Mouse (Mus musculus) spleen, postnatal 36 days (tissue): Measurements from ENCODE around the gene Tmprss2.
A peak's percentile ranks its signal among the peaks of the same experiment; 100 is the strongest.

Source experiments
- DNase-seq, 2 experiments: peaks; one replicate each; pipeline ENCODE4 v3.0.0; 2022; ENCODE audit warnings: low spot score in 2 of 2, mixed read lengths in 1 of 2

The Tmprss2 gene

GRCm38 (mm10) chr16:97610939-97611338 is at the start of gene Tmprss2:
Tmprss2 (minus strand) TSS chr16:97611195.
- DNase-seq, result no peak

- DNase-seq, result no peak
Observed at GRCm38 (mm10) chr16:97659225-97659658, 48.2 kb upstream of the Tmprss2 start.

GRCm38 (mm10) chr16:97658481-97658880 is 47.5 kb upstream of the Tmprss2 start:
- DNase-seq, result no peak

- DNase-seq, result no peak
Observed at GRCm38 (mm10) chr16:97655800-97656199, 44.8 kb upstream of the Tmprss2 start.

GRCm38 (mm10) chr16:97649522-97650188 is 38.7 kb upstream of the Tmprss2 start:
- no peak for DNase-seq

- DNase-seq, result no peak
Observed at GRCm38 (mm10) chr16:97644681-97645080, 33.7 kb upstream of the Tmprss2 start.

GRCm38 (mm10) chr16:97639630-97640029 is 28.6 kb upstream of the Tmprss2 start:
- DNase-seq, result no peak

- DNase-seq, result no peak
Observed at GRCm38 (mm10) chr16:97632880-97633484, 22.0 kb upstream of the Tmprss2 start.

- DNase-seq, result no peak
Observed at GRCm38 (mm10) chr16:97623166-97623565, 12.2 kb upstream of the Tmprss2 start.

- DNase-seq, result no peak
Observed at GRCm38 (mm10) chr16:97622383-97622889, 11.4 kb upstream of the Tmprss2 start.

- no peak for DNase-seq
Observed at GRCm38 (mm10) chr16:97618285-97618684, 7.3 kb upstream of the Tmprss2 start.

GRCm38 (mm10) chr16:97612009-97612408 is 1.0 kb upstream of the Tmprss2 start:
- no peak for DNase-seq

- DNase-seq, result no peak
Observed at GRCm38 (mm10) chr16:97610246-97610645, 749 bp downstream of the Tmprss2 start.

- no peak for DNase-seq
Observed at GRCm38 (mm10) chr16:97609676-97610075, 1.3 kb downstream of the Tmprss2 start.

- no peak for DNase-seq
Observed at GRCm38 (mm10) chr16:97607956-97608355, 3.0 kb downstream of the Tmprss2 start.

- no peak for DNase-seq
Observed at GRCm38 (mm10) chr16:97606829-97607228, 4.2 kb downstream of the Tmprss2 start.

- no peak for DNase-seq
Observed at GRCm38 (mm10) chr16:97605957-97606721, 4.9 kb downstream of the Tmprss2 start.

- DNase-seq, result no peak
Observed at GRCm38 (mm10) chr16:97602256-97602655, 8.7 kb downstream of the Tmprss2 start.

GRCm38 (mm10) chr16:97600591-97600990 is 10.4 kb downstream of the Tmprss2 start:
- DNase-seq, result no peak

GRCm38 (mm10) chr16:97598046-97598445 is 12.9 kb downstream of the Tmprss2 start:
- no peak for DNase-seq

GRCm38 (mm10) chr16:97593816-97594509 is 17.0 kb downstream of the Tmprss2 start:
- no peak for DNase-seq

- DNase-seq, result peak; percentile 40 to 52
Observed at GRCm38 (mm10) chr16:97593057-97593456, 17.9 kb downstream of the Tmprss2 start.
